Mouse (Mus musculus): Measurements from ENCODE around the gene Slc37a2. TPM values are rescaled to one million over a fixed set of nuclear protein-coding genes. Genes with fewer than 3 reads are reported as not detected.
A peak's percentile ranks its signal among the peaks of the same experiment; 100 is the strongest.

Slc37a2 gene
- polyA plus RNA-seq, 1 experiment from 2014 or later, result 1.0 TPM

DNA sequence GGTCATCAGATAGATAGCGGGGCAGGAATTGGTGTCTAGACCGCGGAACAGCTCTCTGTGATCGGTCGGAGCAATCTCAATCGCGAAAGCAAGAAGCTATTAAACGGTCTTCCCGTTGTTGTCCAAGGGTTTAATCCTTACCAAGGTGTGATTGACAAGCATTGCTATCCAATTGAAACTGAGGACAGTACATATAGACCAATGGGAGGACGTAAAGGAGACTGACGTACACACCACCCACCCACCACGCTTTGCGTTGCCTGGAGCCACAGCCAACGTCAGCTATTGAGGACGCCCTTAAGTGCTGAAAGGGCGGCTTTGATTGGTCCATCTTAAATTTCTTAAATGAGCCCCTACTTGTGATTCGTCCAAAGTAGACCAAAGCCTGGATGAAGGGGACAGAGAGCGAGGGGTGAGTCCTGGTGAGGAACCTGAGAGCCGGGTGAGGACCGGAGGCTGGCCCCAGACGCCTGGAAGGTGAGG lies 47.6 kb downstream of the Slc37a2 start, which contains the start of gene Tmem218:
Gene Tmem218, plus strand, starts transcription at position 295 of the 483 bp plus-strand sequence.
- peak within 1 kb of the TSS; percentile 79 for H3K9ac ChIP-seq
- peak within 1 kb of the TSS; percentile 80 for H3K4me2 ChIP-seq
- no peaks in the 10 kb centered on the region for H3K27me3 ChIP-seq
- WGBS, result 1% methylated on average over 21 of the region's 21 CpGs
- ATAC-seq (ENCODE audit: low read depth), result peak; percentile 100
- peaks cover 16% of the 10 kb centered on the region for H3K4me1 ChIP-seq (replicated peaks)
- H3K4me3 ChIP-seq, result peak within 1 kb of the TSS; percentile 64
- peak within 1 kb of the TSS; percentile 92 for H3K27ac ChIP-seq (replicated peaks)
- no peaks in the 10 kb centered on the region for H3K9me3 ChIP-seq
- H3K36me3 ChIP-seq, result no peaks in the 10 kb centered on the region

- Histone ChIP-seq H3K27ac (replicated peaks) (no peak overlapping the region), H3K4me2 (no peak overlapping the region), H3K36me3 (no peaks in the 10 kb centered on the region), H3K9me3 (no peaks in the 10 kb centered on the region), H3K9ac (no peak overlapping the region), H3K4me3 (no peak overlapping the region), H3K27me3 (no peaks in the 10 kb centered on the region), H3K4me1 (replicated peaks) (peaks cover 12% of the 10 kb centered on the region)
- ATAC-seq (ENCODE audit: low read depth), result no peak
- WGBS, result 27% methylated on average over 5 of the region's 5 CpGs
These were observed 51.7 kb downstream of the Slc37a2 start for GRCm38 (mm10) chr9:37203884-37204283.

GRCm38 (mm10) chr9:37200414-37200813 lies 55.1 kb downstream of the Slc37a2 start:
- Histone ChIP-seq H3K4me1 (replicated peaks) (no peaks in the 10 kb centered on the region), H3K9ac (no peak overlapping the region), H3K9me3 (no peaks in the 10 kb centered on the region), H3K4me3 (no peak overlapping the region), H3K27me3 (no peaks in the 10 kb centered on the region), H3K4me2 (no peak overlapping the region), H3K36me3 (no peaks in the 10 kb centered on the region), H3K27ac (replicated peaks) (no peak overlapping the region)
- ATAC-seq (ENCODE audit: low read depth), result no peak
- WGBS, result 64% methylated on average over 5 of the region's 5 CpGs

DNA sequence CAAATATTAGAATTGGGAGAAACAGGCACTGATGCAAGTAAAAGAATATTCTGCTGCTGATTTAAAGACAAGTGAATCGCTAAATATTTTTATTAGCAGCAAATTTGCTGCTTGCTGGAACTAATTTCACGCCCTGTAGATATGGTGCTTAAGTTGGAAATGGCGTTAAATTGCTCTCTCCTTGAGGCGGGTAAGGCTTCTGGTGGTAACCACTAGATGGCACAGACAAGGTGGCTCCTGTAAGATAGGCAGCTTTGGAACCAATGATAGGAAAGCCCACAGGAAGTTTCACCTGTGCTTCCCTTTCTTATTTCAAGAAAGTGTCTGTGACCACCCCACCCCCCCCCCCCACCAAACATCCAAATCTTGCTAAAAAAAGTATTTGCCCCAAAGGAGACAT lies 58.5 kb downstream of the Slc37a2 start:
- Histone ChIP-seq H3K4me3 (no peak overlapping the region), H3K27ac (replicated peaks) (no peak overlapping the region), H3K9ac (no peak overlapping the region), H3K4me2 (no peak overlapping the region), H3K9me3 (no peaks in the 10 kb centered on the region), H3K36me3 (no peaks in the 10 kb centered on the region), H3K27me3 (no peaks in the 10 kb centered on the region), H3K4me1 (replicated peaks) (no peaks in the 10 kb centered on the region)
- 63% methylated on average over 4 of the region's 4 CpGs for WGBS
- 0 out of 2 replicates have a peak, but pooled peaks have one; percentile 50 for ATAC-seq (ENCODE audit: low read depth)

DNA sequence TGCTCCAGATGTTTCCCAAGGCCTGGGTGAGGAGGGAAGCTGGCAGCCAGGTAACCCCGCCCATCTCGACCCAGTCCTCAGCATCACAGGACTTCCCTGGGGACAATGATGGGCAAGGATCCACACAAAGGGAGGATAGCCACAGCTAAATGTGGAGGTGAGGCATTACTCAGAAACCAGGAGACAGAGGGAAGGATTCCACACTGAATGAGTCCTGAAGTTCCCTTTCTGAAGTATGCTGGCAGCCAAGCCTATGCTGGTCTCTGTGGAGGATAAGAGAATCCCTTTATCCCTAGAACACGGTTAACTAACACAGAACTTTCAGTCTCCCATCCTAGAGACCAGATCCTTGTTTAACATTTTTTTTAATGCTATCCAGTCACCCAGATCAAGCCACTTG lies 67.5 kb downstream of the Slc37a2 start:
- Histone ChIP-seq H3K4me3 (no peak overlapping the region), H3K9me3 (no peaks in the 10 kb centered on the region), H3K9ac (no peak overlapping the region), H3K36me3 (no peaks in the 10 kb centered on the region), H3K4me2 (no peak overlapping the region), H3K27ac (replicated peaks) (no peak overlapping the region), H3K27me3 (no peaks in the 10 kb centered on the region), H3K4me1 (replicated peaks) (no peaks in the 10 kb centered on the region; the same call in 1 of the 2 replicates)
- WGBS, result 80% methylated on average over 3 of the region's 3 CpGs
- ATAC-seq (ENCODE audit: low read depth), result no peak

DNA sequence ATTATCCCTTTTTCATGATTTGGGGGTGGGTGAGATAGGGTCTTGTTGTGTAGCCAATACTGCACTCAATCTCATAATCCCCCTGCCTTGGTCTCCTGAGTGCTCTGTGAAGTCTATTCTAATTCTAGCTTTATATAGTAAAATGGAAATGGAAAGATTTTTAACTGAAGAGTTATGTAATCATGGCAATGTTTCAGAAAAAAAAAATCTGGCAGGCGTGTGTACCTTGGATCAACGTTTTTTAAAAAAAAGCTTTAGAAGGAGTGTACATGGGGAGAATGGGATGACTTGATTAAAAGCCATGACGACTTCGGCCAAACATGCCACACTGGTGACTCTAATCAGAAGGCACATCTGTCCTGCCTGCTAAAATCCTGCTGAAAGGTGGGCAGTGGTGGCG lies 68.1 kb downstream of the Slc37a2 start:
- no peak overlapping the region for H3K4me3 ChIP-seq
- 89% methylated on average over 5 of the region's 5 CpGs for WGBS
- no peaks in the 10 kb centered on the region for H3K27me3 ChIP-seq

DNA sequence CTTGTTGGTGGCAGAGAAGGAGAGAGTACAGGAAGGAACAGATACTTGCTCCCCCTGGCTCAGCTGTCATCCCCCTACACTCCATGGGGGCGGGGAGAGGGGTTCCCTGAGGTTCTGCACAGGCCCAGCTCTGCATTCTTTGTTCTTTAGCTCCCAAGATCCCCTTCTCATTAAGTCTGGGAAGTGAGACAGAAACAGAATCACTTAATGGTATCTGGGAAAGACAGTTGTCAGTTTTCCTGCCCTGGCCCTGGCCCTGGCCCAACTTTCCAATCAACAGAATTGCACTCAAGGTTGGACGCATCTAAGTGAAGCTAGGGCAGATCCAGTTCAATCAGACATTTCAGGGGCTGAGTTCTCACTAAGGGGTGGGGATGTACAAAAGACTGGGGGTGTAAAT lies 72.4 kb downstream of the Slc37a2 start:
- no peak for ATAC-seq (ENCODE audit: low read depth)
- H3K4me3 ChIP-seq, result no peak overlapping the region
- 75% methylated on average over 2 of the region's 2 CpGs for WGBS

More for the DNA sequence above, 68.1 kb downstream of the Slc37a2 start:
- Histone ChIP-seq H3K4me1 (replicated peaks) (no peaks in the 10 kb centered on the region; the same call in 1 of the 2 replicates), H3K9ac (no peak overlapping the region), H3K9me3 (no peaks in the 10 kb centered on the region), H3K4me2 (no peak overlapping the region), H3K27ac (replicated peaks) (no peak overlapping the region), H3K36me3 (no peaks in the 10 kb centered on the region)
- no peak for ATAC-seq (ENCODE audit: low read depth)

DNA sequence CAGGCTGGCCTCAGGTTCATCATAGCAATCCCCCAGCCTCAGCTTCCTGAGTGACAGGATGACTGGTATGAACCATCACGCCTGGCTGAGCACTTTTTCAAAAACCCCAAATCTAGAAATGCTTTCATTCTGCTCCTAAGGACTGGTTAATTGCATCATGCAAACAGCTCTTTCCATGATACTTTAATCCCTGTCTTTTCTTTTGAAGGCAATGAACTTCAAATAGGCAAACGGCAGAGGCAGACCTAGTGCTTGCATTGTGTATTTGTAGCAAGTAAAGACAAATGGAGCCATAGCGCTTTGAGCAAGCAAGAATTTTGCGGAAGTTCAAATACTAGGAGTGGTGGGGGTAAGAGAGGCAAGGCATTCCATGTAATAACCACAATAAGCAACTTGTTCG lies 73.9 kb downstream of the Slc37a2 start:
- Histone ChIP-seq H3K4me3 (no peak overlapping the region), H3K36me3 (no peaks in the 10 kb centered on the region), H3K9me3 (no peaks in the 10 kb centered on the region), H3K9ac (no peak overlapping the region), H3K27ac (replicated peaks) (0 out of 2 replicates have a peak overlapping the region, but pooled peaks have one; percentile 4), H3K4me2 (no peak overlapping the region), H3K27me3 (no peaks in the 10 kb centered on the region), H3K4me1 (replicated peaks) (peaks cover 43% of the 10 kb centered on the region)
- no peak for ATAC-seq (ENCODE audit: low read depth)
- WGBS, result 72% methylated on average over 5 of the region's 5 CpGs

More for the DNA sequence above, 72.4 kb downstream of the Slc37a2 start:
- H3K27me3 ChIP-seq, result no peaks in the 10 kb centered on the region
- no peaks in the 10 kb centered on the region for H3K9me3 ChIP-seq
- no peaks in the 10 kb centered on the region for H3K36me3 ChIP-seq
- no peak overlapping the region for H3K4me2 ChIP-seq
- 0 out of 2 replicates have a peak overlapping the region, but pooled peaks have one; percentile 28 for H3K27ac ChIP-seq (replicated peaks)
- H3K9ac ChIP-seq, result no peak overlapping the region
- H3K4me1 ChIP-seq (replicated peaks), result peaks cover 28% of the 10 kb centered on the region

- Histone ChIP-seq H3K9ac (no peak overlapping the region), H3K9me3 (no peaks in the 10 kb centered on the region), H3K27me3 (peaks cover 6% of the 10 kb centered on the region; the same call in 1 of the 2 replicates), H3K36me3 (no peaks in the 10 kb centered on the region), H3K4me3 (no peak overlapping the region), H3K27ac (replicated peaks) (no peak overlapping the region), H3K4me2 (no peak overlapping the region), H3K4me1 (replicated peaks) (peaks cover 59% of the 10 kb centered on the region)
- no peak for ATAC-seq (ENCODE audit: low read depth)
- WGBS, result 87% methylated on average over 4 of the region's 4 CpGs
These were observed 75.9 kb downstream of the Slc37a2 start for GRCm38 (mm10) chr9:37179596-37179995.

DNA sequence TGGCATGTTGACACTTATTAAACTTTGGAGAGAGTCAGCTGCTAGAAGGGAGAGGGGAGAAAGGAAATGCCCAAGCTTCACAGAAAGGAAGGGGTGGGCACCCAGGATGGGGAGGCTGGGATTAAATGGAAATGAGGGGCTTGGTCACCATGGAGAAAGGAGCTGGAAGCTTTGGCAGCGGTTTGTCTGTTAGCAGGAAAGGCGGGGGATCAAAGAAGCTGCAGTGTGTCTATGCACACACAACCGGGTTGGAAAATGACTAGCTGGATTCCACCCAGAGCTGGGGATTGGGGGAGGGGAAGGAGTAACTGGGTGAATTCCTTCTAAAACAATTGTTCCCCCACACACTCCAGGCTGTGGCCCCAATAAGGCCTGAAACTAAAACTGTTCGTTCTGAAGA lies 76.6 kb downstream of the Slc37a2 start:
- Histone ChIP-seq H3K27me3 (peaks cover 6% of the 10 kb centered on the region; the same call in 1 of the 2 replicates), H3K9me3 (no peaks in the 10 kb centered on the region), H3K4me1 (replicated peaks) (peaks cover 59% of the 10 kb centered on the region), H3K27ac (replicated peaks) (peak overlapping the region; percentile 66), H3K4me2 (no peak overlapping the region), H3K36me3 (no peaks in the 10 kb centered on the region), H3K4me3 (no peak overlapping the region), H3K9ac (no peak overlapping the region; the same call in 1 of the 2 replicates)
- ATAC-seq (ENCODE audit: low read depth), result peak; percentile 59
- 19% methylated on average over 4 of the region's 4 CpGs for WGBS

Other genes with a start within 250 kb of the Slc37a2 start
- 59.2 and 65.0 TPM in 2 replicates for gene Pknox2, start 108.3 kb downstream of the Slc37a2 start, polyA plus RNA-seq (2015; fragmentation: Nextera tagmentation; extraction: Ambion mirVana)
- gene Tmem218, start 47.5 kb downstream of the Slc37a2 start, polyA plus RNA-seq (2015; fragmentation: Nextera tagmentation; extraction: Ambion mirVana), result 12.2 and 12.5 TPM in 2 replicates
- 7.9 and 9.0 TPM in 2 replicates for gene Ccdc15, start 92.7 kb upstream of the Slc37a2 start, polyA plus RNA-seq (2015; fragmentation: Nextera tagmentation; extraction: Ambion mirVana)
- gene Hepacam, start 111.6 kb upstream of the Slc37a2 start, polyA plus RNA-seq (2015; fragmentation: Nextera tagmentation; extraction: Ambion mirVana), result 6.7 and 6.9 TPM in 2 replicates
- gene Robo4, start 146.2 kb upstream of the Slc37a2 start, polyA plus RNA-seq (2015; fragmentation: Nextera tagmentation; extraction: Ambion mirVana), result 6.2 and 7.8 TPM in 2 replicates
- gene Robo3, start 177.5 kb upstream of the Slc37a2 start, polyA plus RNA-seq (2015; fragmentation: Nextera tagmentation; extraction: Ambion mirVana), result 63.2 and 65.0 TPM in 2 replicates
- gene Msantd2, start 233.6 kb upstream of the Slc37a2 start, polyA plus RNA-seq (2015; fragmentation: Nextera tagmentation; extraction: Ambion mirVana), result 33.4 and 33.7 TPM in 2 replicates